Mouse (Mus musculus) adrenal gland, adult (tissue): Measurements from ENCODE around the gene Hist1h3a.
A peak's percentile ranks its signal among the peaks of the same experiment; 100 is the strongest.
"Not testable (repeated sequence)": the region's sequence is repeated elsewhere in the genome, so short reads cannot be mapped to it uniquely, and the experiment has no call there.

ENCODE experiments used
- DNase-seq, 2 experiments: peaks; one replicate each; pipeline ENCODE4 v3.0.0; 2022 to 2023; ENCODE audit warnings: low spot score in 1 of 2; ENCODE audit not compliant: inconsistent age in 2 of 2

Hist1h3a gene

DNA sequence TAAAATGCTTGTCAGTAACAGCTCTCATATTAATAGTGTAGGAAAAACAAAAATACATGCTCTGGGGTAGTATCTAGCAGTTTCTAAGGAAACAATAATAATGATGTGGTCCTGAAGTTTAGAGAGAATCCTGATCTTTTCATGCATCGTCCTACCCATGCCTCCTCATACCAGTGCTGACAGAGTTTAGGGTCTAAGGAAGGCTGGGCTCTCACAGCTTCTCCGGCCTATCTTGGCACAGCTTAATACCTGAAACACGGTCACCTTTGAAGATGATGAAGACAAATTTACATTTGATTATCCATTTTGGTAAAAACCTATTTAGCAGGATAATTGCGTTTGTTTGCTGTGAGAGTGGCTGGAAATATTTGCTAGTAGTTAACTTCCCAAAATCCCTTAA lies 18.2 kb downstream of the Hist1h3a start:
- DNase-seq = no peak

DNA sequence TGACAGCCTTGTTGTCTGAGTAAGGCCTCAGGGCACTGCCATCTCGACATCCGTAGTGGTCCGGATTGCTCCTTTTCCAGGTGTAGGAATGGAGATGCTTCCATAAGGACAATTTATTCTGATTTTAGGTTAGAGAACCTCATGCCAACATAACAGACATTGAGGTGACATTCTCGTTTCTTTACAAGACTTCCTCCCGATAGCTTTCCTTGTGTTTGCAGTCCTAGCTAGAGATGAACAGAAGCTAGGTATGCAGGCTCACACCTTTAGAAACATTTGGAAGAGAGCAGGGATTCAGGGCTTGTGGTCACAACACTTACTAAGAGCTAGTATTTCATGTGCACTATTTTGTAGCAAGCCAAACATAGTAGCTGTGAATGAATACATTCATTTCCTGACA lies 19.0 kb downstream of the Hist1h3a start:
- DNase-seq = no peak

DNA sequence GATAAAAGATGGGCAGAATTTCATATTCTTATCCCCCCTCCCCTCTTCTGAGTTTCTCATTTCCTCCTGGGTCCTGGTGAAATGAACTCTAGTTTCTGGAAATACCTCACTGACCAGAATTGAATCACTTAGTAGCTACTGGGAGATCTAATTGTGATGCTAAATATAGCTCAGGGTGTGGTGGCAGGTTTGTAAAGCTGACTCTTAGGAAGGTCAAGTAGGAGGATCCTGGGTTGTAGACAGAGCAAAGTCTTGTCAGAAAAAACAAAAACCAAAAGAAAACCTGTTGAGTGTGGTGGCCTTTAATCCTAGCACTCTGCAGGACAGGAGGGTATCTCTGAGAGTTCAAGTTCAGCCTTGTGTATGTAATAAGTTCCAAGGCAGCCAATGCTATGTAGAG lies 20.2 kb downstream of the Hist1h3a start:
- no peak for DNase-seq

- DNase-seq = no peak
Measured at GRCm38 (mm10) chr13:23740910-23741309, 21.3 kb downstream of the Hist1h3a start.

GRCm38 (mm10) chr13:23740256-23740840 lies 21.8 kb downstream of the Hist1h3a start:
- DNase-seq = no peak

GRCm38 (mm10) chr13:23739922-23740252 lies 22.3 kb downstream of the Hist1h3a start:
- DNase-seq = no peak

- peak; percentile 96 to 98 for DNase-seq
Measured at GRCm38 (mm10) chr13:23739069-23739921, 22.9 kb downstream of the Hist1h3a start.

- peak; percentile 94 to 98 for DNase-seq
Measured at GRCm38 (mm10) chr13:23738677-23739068, 23.5 kb downstream of the Hist1h3a start, which contains the start of gene Hist1h1c. Gene Hist1h1c, plus strand, starts transcription at chr13:23738808.

- DNase-seq = peak in 1 of 2 experiments; percentile 57
Measured at GRCm38 (mm10) chr13:23738041-23738440, 24.1 kb downstream of the Hist1h3a start.

- DNase-seq = no peak
Measured at GRCm38 (mm10) chr13:23737091-23737490, 25.1 kb downstream of the Hist1h3a start.

DNA sequence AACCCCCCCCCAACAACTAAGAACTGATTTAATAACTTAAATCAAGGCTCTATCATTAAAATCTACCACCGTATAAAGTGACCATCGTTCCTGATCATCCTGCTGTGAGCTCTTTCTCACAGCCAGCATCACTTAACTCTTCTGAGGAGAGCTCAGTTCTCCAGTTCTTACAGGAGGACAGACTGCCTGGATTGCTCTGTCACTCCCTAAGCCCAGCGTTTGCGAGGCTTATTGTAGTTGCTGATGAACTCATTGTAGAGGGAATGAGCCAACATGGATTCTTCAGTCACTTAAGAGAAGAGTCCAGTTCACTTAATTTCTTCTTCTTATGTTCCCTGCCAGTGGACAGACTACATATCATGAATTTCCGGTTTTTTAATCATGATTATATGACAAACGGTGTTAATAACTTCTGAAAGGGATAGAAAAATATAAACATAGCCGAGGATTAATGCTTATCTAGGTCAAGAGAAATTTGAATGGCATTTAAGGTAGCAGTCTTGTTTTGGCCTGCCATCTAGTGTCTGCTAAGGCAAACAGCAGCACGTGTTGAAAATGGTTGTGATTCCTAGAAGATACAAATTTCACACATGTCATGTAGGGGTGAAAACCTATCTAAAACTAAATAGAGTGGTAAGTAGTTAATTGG lies 29.9 kb downstream of the Hist1h3a start:
- peak in 1 of 2 experiments; percentile 74 for DNase-seq

DNA sequence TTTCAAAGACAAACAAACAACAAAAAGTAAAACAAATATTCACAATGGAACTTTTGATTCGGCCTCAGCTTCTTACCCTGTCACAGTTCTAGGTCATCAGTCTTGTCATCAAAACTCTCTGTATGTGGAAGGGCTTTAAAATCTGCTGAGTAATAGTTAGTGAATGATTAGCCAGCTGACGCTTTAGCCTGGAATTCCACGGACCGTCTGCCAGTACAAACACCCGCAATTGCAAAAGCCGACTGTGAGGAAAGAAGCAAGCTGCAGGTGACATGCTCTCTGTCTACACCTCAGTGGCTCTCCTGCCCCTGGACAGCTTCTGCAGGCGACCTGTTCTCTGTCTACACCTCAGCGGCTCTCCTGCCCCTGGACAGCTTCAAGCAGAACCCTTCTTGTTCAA lies 31.7 kb downstream of the Hist1h3a start:
- peak in 1 of 2 experiments; percentile 75 for DNase-seq

DNA sequence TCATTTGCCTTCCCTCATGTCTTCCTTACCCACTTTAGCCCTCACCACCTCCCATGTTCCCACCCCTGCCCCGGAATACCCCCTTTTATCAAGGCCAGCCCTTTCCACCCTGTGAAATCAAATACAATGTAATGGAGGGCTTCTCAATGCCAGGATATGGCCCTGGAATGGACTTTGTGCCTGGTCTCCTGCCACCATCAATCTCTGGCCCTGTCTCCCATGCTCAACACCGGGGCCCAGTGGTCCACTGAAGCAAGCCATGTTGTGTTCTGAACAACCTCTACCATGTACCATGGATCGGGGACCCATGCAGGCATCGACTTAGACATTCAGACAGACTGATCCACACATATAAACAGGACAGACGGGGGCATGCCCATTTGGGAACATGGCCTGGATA lies 32.5 kb downstream of the Hist1h3a start:
- DNase-seq = no peak

DNA sequence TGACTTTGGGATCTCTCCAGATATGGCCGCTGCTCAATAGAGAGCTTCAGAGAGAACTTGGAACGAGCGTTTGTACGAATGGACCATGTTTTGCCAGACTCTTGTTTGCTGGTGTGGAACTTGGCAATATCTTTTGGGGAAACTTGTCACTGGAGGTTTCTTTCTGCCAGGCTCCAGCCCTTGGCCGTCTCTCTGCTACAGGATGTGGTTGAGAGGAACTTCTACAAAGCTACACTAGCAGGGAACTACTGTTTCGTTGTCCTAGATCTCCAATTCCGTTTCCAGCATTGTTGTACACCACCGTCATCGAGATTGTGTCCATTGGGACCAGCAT lies 33.0 kb downstream of the Hist1h3a start:
- no peak for DNase-seq

DNA sequence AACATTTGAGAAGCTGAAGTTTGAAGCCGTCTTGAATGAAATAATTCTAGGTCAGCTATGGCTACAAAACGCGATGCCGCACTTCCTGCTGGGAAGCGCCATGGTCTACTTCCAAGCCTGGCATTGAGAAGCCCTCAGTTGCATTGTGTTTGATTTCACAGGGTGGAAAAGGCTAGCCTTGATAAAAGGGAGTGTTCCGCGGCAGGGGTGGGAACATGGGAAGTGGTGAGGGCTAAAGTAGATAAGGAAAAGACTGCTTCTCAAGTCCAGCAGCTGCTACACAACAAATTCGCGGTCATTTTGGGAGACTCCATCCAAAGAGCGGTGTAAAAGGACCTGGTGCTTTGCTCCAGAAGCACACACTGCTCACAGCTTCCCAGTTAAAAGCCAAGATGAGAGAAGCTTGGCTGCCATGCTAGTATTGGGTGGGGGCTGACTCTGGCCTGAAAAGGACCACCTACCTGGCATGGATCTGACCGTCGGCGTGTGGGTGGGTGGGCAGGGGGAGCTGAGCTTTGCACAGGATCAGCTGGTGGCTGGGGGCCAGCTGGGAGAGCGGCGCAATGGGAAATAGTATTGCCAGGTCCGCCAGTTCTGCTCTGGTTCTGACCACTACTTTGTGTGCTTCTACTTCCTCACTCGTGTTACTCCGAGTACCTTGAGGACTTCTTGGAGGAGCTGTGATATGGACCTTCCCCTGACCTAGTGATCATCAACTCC lies 33.6 kb downstream of the Hist1h3a start:
- no peak for DNase-seq

DNA sequence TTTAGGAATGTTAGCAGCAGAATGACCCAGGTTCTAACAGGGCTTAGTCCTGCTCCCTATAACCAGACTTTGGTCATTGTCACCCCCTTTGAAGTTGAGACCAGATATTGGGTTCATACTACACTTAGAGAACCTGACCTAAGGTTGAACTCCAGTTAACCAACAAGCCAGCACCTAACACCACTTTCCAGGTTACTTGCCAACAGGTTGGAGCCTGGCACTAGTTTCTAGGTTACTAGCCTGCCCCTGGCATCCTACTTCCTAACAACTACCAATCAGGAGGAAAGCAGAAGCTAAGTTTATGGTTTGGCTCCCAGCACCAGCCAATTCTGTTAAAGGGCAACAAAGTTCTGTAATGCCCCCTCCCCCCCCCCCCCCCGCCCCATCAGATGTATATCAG lies 37.0 kb downstream of the Hist1h3a start:
- no peak for DNase-seq

GRCm38 (mm10) chr13:23724239-23724638 lies 37.9 kb downstream of the Hist1h3a start:
- DNase-seq = no peak

- not testable (repeated sequence) for DNase-seq
Measured at GRCm38 (mm10) chr13:23717593-23718245, 44.5 kb downstream of the Hist1h3a start.

- DNase-seq = no peak
Measured at GRCm38 (mm10) chr13:23717176-23717575, 45.0 kb downstream of the Hist1h3a start.

DNA sequence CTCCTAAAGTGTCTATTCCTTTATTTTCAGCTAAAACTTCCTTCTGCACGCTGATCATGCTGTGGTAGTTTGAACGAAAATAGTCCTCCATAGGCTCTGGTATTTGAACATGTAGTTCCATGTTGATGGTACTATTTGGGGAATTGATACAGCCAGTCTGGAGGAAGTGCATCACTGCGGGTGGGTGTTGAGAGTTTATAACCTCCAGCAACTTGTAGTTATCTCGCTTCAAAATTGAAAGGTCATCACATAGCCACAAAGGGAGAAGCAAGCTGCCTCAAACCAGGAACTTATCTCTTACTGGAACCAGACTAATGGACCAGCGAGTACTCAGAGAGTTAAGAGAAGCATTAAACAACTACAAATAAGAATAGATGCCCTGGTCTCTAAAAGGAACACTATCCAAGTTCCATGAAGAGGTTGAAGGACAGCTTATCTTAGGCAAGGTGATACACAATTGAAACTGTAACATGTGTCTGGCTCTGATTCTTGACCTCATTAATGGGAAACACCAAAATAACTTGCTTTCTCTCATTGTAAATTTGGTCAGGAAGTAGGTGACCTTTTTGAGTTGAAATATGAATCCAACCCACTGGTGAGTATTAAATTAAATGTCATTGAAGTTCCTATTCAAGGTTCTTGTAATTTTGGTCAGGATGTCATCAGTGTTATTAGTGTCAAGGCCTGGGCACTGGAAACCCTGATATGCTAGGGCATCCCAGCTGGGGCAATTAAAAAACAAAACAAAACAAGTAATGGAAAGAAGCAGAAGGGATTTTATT lies 45.7 kb downstream of the Hist1h3a start:
- peak in 1 of 2 experiments; percentile 66 for DNase-seq
